Mouse (Mus musculus) heart, postnatal 36 days (tissue): ENCODE measurements at regions not wholly inside any gene's neighbourhood (a gene's known extent, or its start where the extent isn't known, plus 50 kb on each side); places are given as distances from the start of the nearest gene placed in this dataset.
A peak's percentile ranks its signal among the peaks of the same experiment; 100 is the strongest.
"Not testable (repeated sequence)": the region's sequence is repeated elsewhere in the genome, so short reads cannot be mapped to it uniquely, and the experiment has no call there.

Source experiments
- DNase-seq, 2 experiments: peaks; one replicate each; pipeline ENCODE4 v3.0.0; 2021 to 2022
- intact Hi-C: fragments of 180-260 bp; cut with DNase I; formaldehyde crosslinking; loops from one replicate; pipeline ENCODE4 v1.15.1; 2025

- DNase-seq: peak; percentile 55 to 80
- intact Hi-C loops: no loop called here
Measured at GRCm38 (mm10) chr4:8084954-8085639, 153.7 kb downstream of the Car8 start.

- intact Hi-C loops: no loop called here
- DNase-seq: no peak
Measured at GRCm38 (mm10) chr4:8079349-8079748, 159.5 kb downstream of the Car8 start.

GRCm38 (mm10) chr4:8072989-8073573, 165.8 kb downstream of the Car8 start:
- DNase-seq: no peak
- intact Hi-C loops: no loop called here

GRCm38 (mm10) chr4:8070693-8071092, 168.1 kb downstream of the Car8 start:
- intact Hi-C loops, DNase-seq: not testable (repeated sequence)

- intact Hi-C loops: no loop called here
- no peak for DNase-seq
Measured at GRCm38 (mm10) chr4:8068086-8068485, 170.8 kb downstream of the Car8 start.

- intact Hi-C loops: no loop called here
- no peak for DNase-seq
Measured at GRCm38 (mm10) chr4:8041776-8042175, 197.1 kb downstream of the Car8 start.

GRCm38 (mm10) chr4:8037863-8038262, 201.0 kb downstream of the Car8 start:
- DNase-seq: no peak
- intact Hi-C loops: no loop called here

- intact Hi-C loops, DNase-seq: not testable (repeated sequence)
Measured at GRCm38 (mm10) chr4:8033402-8033801, 205.4 kb downstream of the Car8 start.

- intact Hi-C loops: loop anchor here (1.0 to 5.0 kb wide), 3 partner anchors 362 to 1444 kb away; no protein-coding TSS in a partner anchor
- DNase-seq: peak; percentile 8 to 14
Measured at GRCm38 (mm10) chr4:8005155-8005554, 233.7 kb downstream of the Car8 start.

- DNase-seq: no peak
- intact Hi-C loops: no loop called here
Measured at GRCm38 (mm10) chr4:7997575-7997953, 241.3 kb downstream of the Car8 start.

- intact Hi-C loops: no loop called here
- no peak for DNase-seq
Measured at GRCm38 (mm10) chr4:7996923-7997574, 241.8 kb downstream of the Car8 start.

GRCm38 (mm10) chr4:7992944-7993343, 245.9 kb downstream of the Car8 start:
- intact Hi-C loops: no loop called here
- DNase-seq: no peak

GRCm38 (mm10) chr4:7987781-7988180, 251.1 kb downstream of the Car8 start:
- intact Hi-C loops: loop anchor here (5.0 kb wide), 1 partner anchor 380 kb away; no protein-coding TSS in a partner anchor
- DNase-seq: no peak

GRCm38 (mm10) chr4:7987346-7987745, 251.5 kb downstream of the Car8 start:
- intact Hi-C loops: loop anchor here (5.0 kb wide), 1 partner anchor 380 kb away; no protein-coding TSS in a partner anchor
- DNase-seq: no peak

GRCm38 (mm10) chr4:7984814-7985213, 254.0 kb downstream of the Car8 start:
- DNase-seq: no peak
- intact Hi-C loops: loop anchor here (5.0 kb wide), 1 partner anchor 382 kb away; no protein-coding TSS in a partner anchor

- intact Hi-C loops: no loop called here
- no peak for DNase-seq
Measured at GRCm38 (mm10) chr4:7979772-7980351, 259.0 kb downstream of the Car8 start.

- no peak for DNase-seq
- intact Hi-C loops: no loop called here
Measured at GRCm38 (mm10) chr4:7977661-7978444, 261.0 kb downstream of the Car8 start.

GRCm38 (mm10) chr4:7970272-7970671, 268.6 kb downstream of the Car8 start:
- intact Hi-C loops: no loop called here
- no peak for DNase-seq

GRCm38 (mm10) chr4:7965663-7966062, 273.2 kb downstream of the Car8 start:
- DNase-seq: no peak
- intact Hi-C loops: no loop called here

- DNase-seq: no peak
- intact Hi-C loops: no loop called here
Measured at GRCm38 (mm10) chr4:7961521-7962172, 277.2 kb downstream of the Car8 start.
